Mouse (Mus musculus) neural tube, embryonic 10.5 days (tissue): ENCODE measurements around the gene Atxn7l3.
"Not testable (repeated sequence)": the region's sequence is repeated elsewhere in the genome, so short reads cannot be mapped to it uniquely, and the experiment has no call there.

Experiments used
- DNase-seq: peaks from one replicate; pipeline ENCODE4 v3.0.0-alpha.2; 2017; ENCODE audit warnings: low spot score; ENCODE audit errors: extremely low spot score

The Atxn7l3 gene

GRCm38 (mm10) chr11:102294887-102295597 lies 1.4 kb downstream of the Atxn7l3 start:
- peak; percentile 15 for DNase-seq

DNA sequence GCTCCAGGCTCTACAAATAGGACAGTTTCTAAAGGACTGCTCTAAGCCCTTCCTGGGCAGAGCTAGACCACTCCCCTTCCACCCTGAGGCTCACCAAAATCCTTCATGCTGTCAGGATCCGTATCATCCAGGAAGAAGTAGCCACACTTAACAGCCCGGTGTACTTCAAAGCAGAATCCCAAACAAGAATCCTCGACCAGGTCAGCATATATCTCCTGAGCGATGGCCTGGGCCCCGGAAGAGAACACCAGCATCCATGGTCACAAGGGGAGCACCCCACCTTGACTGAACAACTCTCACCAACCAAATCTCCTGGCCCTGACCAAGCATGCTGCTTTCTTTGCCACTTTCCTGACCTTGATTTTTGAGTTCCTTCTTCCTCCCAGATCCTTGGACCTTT lies 2.0 kb downstream of the Atxn7l3 start:
- no peak for DNase-seq

GRCm38 (mm10) chr11:102293971-102294370 lies 2.5 kb downstream of the Atxn7l3 start:
- DNase-seq: no peak

DNA sequence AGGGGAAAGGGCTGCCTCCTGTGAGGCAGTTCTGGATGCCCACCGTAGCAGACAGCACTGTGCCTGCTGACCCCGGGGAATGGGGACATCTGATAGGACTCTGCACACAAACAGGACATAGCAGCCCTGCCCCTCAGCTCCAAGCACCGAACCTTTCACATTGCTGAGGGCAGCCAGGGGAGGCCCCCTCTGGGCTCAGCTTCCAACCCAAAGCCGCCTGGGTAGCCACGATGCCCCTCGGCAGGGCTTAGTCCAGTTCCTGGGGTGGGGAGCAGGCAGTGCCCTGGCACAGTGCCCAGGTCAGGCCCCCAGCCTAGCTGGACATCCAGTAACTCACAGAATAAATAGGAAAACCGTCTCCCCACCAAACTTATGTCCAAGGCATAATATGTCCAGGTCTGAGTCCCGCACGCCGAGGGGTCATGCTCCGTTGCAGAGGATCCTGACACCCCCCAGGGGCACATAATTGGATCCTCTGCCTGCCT lies 5.3 kb downstream of the Atxn7l3 start:
- DNase-seq: no peak

DNA sequence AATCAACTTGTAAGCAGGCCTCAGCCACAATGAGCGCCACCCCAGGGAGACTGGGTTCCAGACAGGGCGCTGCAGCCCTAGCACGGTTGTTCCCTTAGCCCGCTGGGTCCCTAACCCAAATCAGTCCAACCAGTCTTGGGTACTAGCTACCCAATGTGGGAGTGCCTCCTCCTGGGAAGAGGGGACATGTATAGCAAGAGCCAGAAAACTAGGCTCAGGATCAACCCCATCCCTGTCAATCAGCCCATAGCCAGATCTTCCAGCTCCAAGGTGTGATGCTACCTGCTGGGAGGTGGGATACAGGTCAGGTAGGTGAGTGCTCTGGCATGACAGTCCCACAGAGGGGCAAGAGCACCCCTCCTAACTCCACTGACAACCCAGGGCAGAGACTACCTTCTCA lies 6.3 kb downstream of the Atxn7l3 start:
- peak; percentile 13 for DNase-seq

GRCm38 (mm10) chr11:102289511-102290100 lies 6.8 kb downstream of the Atxn7l3 start:
- DNase-seq: no peak

DNA sequence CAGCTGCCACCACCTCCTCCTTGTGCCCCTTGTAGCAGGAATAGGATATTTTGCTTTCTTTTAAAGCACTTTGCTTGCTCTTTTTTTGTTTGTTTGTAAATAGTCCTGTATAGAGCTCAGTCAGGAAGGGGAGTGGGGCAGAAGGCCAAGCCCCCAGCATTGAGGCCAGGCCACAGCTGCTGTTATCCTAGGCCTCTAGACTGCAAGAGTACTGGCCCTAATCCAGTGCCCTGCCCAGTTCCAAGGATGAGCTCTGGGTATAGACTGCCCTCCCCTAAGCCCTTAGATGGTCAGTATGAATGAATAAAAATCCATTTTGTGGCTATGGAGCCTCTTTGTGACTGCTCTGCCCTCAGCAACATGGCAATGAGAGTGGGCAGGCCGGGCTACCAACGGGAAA lies 7.5 kb downstream of the Atxn7l3 start:
- DNase-seq: no peak

DNA sequence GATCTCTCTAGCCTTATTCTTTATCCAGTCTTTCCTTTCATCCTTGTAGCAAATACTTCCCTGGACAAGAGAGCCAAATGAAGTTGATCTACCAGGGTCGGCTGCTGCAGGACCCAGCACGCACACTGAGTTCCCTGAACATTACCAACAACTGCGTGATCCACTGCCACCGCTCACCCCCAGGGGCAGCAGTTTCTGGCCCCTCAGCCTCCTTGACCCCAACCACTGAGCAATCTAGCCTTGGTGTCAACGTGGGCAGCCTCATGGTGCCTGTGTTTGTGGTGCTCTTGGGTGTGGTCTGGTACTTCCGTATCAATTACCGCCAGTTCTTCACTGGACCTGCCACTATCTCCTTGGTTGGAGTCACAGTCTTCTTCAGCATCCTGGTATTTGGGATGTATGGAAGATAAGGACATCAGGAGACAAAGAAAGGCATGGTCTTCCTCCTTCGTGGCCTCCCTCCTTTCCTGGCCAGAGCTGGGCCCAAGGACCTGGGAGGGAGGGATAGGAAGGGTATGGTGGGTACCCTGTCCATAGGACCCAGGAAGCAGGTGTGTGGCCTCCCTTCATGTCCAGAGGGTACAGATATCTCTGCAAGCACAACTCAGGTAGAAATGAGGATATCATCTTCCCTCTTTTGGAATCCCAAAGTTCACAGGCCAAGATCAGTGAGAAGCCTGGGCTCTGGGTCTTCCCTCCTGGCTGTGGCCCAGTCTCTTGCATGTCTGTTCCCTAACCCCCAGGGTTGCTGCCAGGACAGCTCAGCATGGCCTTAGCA lies 8.2 kb downstream of the Atxn7l3 start:
- DNase-seq: no peak

DNA sequence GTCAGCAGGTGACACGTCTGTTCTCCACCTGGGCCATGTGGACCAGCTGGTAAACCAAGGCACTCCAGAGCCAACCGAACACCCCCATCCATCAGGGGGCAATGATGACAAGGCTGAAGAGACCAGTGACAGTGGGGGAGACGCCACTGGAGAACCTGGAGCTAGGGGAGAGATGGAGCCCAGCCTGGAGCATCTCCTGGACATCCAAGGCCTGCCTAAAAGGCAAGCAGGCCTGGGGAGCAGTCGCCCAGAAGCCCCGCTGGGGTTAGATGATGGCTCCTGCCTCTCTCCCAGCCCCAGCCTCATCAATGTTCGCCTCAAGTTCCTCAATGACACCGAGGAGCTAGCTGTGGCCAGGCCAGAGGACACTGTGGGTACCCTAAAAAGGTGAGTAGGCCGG lies 8.9 kb downstream of the Atxn7l3 start:
- no peak for DNase-seq

- no peak for DNase-seq
Measured at GRCm38 (mm10) chr11:102285095-102285834, 11.2 kb downstream of the Atxn7l3 start.

DNA sequence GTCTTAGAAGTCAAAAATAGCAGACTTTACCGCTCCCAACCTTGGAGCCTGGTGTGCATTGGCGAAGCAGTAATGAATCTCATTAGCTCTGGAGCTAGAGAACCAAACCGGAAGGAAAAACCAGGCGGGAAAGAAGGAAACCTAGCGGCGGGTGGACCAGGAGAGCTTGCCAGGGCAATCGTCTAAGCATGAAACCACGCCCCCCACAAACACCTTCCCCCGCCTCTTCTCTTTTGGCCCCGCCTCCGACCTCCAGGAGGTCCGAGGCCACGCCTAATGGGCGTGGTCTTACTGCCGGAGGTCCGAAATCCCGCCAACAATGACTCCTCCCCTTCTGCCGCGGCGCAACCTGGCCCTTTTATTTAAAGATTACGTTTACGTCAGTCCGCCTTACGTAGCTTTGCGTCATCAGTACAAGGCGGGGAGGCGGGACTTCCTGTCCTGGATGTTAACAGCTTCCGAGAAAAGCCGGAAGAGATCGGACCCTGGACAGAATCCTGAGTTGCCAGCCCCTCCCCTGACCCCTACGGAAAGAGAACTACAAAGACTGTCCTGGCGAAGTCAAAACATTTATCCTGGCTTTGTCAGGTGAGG lies 11.8 kb downstream of the Atxn7l3 start, which contains the start of gene Tmub2:
Tmub2 (plus strand) TSS at position 431 of the 594 bp plus-strand sequence.
- peak; percentile 96 for DNase-seq

DNA sequence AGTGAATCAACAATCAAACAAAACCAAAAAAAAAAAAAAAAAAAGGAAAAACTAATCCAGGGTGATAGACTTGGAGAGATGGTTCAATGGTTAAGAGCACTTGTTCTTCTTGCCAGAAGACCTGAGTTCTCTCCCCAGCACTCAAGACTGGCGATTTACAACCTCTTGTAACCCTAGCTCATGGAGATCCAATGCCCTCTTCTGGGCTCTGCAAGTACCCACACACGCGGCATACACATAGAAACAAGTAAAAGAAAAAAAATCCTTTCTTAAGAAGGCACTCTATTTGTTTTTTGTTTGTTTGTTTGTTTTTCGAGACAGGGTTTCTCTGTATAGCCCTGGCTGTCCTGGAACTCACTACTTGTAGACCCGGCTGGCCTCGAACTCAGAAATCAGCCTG lies 12.5 kb downstream of the Atxn7l3 start:
- DNase-seq: no peak

- DNase-seq: not testable (repeated sequence)
Measured at GRCm38 (mm10) chr11:102280267-102280666, 16.2 kb downstream of the Atxn7l3 start.

GRCm38 (mm10) chr11:102279595-102279994 lies 16.8 kb downstream of the Atxn7l3 start:
- no peak for DNase-seq

GRCm38 (mm10) chr11:102277754-102278153 lies 18.7 kb downstream of the Atxn7l3 start:
- no peak for DNase-seq

DNA sequence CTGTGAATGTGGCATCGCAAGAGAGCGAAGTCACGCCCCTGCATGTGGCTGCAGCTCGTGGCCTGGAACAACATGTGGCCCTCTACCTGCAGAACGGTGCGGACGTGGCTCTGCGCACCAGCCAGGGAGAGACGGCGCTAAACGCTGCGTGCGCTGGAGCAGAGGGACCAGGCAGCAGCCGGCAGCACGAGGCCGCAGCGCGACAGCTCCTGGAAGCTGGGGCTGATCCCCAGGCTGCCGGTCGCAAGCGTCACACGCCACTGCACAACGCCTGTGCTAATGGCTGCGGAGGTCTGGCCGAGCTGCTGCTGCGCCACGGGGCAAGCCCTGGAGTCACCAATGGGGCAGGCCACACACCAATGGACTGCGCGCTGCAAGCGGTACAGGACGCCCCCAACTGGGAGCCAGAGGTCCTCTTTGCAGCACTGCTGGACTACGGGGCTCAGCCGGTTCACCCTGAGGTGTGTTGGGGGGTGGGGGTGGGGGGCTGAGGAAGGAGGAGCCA lies 20.0 kb downstream of the Atxn7l3 start:
- peak; percentile 72 for DNase-seq

GRCm38 (mm10) chr11:102268520-102269244 lies 27.7 kb downstream of the Atxn7l3 start, which contains the start of gene Asb16:
TSS of gene Asb16 (plus strand) at chr11:102268743.
- DNase-seq: no peak

DNA sequence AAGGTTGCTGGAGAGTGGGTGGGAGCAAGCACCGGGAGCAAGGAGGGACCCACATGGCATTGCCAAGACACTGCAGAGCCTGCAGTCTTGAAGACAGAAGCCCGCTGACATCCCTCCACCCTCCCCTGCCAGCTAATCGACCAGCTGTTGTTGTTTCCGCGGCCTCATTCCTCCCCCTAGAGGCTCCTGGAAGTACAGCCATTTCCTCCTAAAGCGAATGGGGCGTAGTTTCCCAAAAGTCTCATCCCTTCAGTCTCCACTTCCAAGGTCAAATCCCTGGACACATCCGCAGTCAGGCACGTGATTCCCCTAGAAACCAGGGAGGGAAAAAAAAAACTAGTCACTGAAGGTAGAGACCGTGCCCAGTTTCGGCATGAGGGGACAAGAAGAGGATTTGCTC lies 29.0 kb downstream of the Atxn7l3 start:
- peak; percentile 71 for DNase-seq

- no peak for DNase-seq
Measured at GRCm38 (mm10) chr11:102266631-102267355, 29.6 kb downstream of the Atxn7l3 start.
